Mouse (Mus musculus): ENCODE results near the gene Serpinb1c.
"Not testable (repeated sequence)": the region's sequence is repeated elsewhere in the genome, so short reads cannot be mapped to it uniquely, and the experiment has no call there.

Serpinb1c gene

GRCm38 (mm10) chr13:32865591-32865990, 32.4 kb downstream of the Serpinb1c start:
- no peak for DNase-seq (ENCODE audit: low read depth, low spot score)

DNA sequence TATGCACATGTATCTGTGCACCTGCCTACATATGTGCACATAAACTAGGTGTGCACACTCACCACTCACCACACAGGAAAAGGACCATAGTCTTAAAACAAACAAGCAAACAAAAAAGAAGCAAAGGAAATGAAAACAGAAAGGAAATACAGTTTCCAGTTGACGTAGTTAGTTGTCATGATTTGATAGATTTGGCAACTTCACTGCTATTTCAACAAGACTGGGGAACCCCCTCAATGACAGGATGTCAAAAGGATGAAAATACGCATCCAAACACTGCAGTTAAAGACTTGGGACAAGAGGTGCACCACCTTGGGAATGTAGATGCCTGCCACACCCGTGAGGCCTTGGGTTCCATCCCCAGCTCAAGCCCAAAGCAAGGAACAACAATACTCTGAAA, 33.5 kb downstream of the Serpinb1c start:
- DNase-seq (ENCODE audit: low read depth, low spot score): not testable (repeated sequence)

GRCm38 (mm10) chr13:32863456-32863855, 34.6 kb downstream of the Serpinb1c start:
- no peak for DNase-seq (ENCODE audit: low read depth, low spot score)

GRCm38 (mm10) chr13:32860821-32861220, 37.2 kb downstream of the Serpinb1c start:
- DNase-seq (ENCODE audit: low read depth, low spot score): no peak

DNA sequence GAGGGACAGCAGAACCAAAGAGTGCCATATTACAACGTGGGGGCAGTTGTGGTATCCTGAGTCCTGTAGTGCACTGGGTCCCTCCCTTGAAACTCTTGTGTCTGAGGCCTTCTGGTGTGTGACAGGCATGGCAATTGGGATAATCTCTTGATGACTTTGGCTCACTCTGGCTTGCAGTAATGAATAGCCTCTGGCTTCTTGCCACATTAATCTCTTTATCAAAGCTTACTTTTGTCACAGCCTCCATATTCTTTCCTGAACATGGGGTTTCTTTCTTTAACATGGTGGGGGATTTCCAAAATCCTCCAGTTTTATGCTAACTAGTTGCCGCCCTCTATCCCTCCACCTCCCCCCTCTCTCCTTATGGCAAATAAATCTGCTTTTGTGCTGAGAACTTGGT, 44.9 kb downstream of the Serpinb1c start:
- no peak for DNase-seq (ENCODE audit: low read depth, low spot score)

- DNase-seq (ENCODE audit: low read depth, low spot score): no peak
Observed at GRCm38 (mm10) chr13:32852539-32852938, 45.5 kb downstream of the Serpinb1c start.

- peak; percentile 44 for DNase-seq (ENCODE audit: low read depth, low spot score)
Observed at GRCm38 (mm10) chr13:32851967-32852366, 46.0 kb downstream of the Serpinb1c start.

DNA sequence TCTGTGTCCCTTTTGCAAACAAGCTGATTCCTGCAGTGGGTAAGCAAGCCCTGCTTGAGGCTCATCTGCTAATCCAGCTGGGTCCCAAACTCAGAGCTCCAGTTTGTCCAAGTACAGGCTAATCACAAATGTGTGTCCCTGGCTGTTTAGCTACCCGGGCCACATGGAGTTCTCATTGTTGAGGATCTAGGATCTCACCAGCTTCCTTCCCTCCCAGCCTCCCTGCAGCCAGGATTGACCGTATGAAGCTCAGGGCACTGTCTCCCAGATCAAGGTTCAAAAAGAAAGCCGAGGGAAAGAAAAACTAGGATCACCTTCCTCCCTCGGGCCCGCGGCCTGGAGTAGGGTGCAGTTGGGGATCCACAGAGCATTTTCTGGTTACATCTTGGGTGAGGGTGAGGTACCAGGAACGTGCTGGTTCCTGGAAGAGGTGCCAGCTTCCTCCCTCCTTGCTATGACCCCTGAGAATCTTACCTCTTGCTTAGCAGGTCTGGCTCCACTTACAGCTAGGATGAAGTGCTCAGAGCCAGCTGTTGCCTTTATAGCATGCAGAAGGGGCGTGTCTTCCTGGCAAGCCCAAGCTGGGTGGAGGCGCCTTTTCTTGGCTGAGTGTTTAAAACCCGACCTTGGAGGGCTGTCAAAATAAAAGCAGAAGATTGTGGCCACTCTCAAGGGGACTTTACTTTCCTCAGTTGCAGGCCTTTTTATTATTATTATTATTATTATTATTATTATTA, 47.2 kb downstream of the Serpinb1c start, which contains the start of gene Serpinb1a:
Gene Serpinb1a, minus strand, starts transcription at position 518 of the 737 bp plus-strand sequence.
- no peak for DNase-seq (ENCODE audit: low read depth, low spot score)

GRCm38 (mm10) chr13:32850156-32850555, 47.9 kb downstream of the Serpinb1c start:
- no peak for DNase-seq (ENCODE audit: low read depth, low spot score)

DNA sequence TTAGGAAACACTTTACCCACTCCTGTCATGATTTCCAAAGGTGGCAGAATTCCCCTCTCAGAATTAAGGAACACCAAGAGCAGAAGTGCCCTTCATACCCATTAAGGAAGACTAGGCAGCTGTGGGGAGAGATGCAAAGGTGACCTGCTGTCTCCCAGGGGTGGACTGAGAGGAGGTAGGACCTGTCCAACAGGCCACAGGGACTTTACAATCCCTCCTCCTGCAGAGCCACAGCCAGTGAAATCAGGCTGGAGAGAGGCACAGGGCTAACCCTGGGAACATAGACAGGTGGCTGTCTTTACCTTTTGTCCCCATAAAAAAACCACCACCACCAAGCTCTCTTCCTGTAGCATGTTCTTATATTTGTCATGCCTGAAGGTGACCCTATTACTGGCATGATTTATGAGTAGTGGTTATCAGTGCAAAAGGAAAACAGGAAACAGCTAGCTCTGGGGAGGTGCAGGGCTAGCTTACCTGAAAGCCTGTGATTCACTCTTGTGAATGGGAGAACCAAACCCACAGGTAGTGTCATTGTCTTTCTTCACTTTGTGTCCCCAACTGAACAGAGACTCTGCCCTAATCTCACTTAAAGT, 48.4 kb downstream of the Serpinb1c start:
- DNase-seq (ENCODE audit: low read depth, low spot score): no peak

GRCm38 (mm10) chr13:32849092-32849491, 48.9 kb downstream of the Serpinb1c start:
- DNase-seq (ENCODE audit: low read depth, low spot score): no peak

DNA sequence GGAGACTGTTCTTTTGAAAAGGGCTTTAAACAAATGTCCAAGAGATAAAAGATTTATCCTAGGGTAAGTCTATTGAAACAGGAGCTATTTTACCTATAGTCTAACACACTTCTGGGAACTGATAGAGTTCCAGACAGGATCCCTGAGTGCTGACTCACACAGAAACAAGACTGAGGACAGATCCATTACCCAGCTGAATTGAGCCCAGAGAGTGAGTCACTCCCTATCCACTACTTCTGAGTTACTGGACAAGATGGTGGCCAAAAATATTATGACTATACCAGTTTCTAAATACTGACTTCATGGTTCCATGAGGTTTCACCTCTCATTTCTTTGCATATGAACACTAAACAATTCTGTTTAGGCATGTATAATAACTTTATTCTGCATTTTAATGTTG, 51.8 kb downstream of the Serpinb1c start:
- DNase-seq (ENCODE audit: low read depth, low spot score): no peak

- no peak for DNase-seq (ENCODE audit: low read depth, low spot score)
Observed at GRCm38 (mm10) chr13:32841349-32841748, 56.7 kb downstream of the Serpinb1c start.

DNA sequence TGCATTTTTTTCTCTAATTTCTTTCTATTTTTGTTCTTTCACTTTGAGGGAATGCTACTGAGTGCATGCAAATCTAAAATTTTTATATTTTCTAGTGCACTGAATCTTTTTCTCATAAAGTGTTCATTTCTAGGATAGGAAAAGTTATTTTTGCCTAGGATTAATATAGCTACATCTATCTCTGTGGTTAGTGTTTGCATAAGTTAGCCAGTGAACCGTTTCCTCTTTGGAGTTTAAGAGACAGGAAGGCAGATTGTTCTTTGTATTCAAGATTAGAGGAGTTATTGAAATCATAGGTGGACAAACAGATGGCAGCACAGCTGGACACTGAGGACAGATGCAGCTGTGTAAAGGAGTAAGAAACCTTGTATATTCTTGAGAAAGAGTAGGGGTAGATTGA, 58.7 kb downstream of the Serpinb1c start:
- no peak for DNase-seq (ENCODE audit: low read depth, low spot score)

DNA sequence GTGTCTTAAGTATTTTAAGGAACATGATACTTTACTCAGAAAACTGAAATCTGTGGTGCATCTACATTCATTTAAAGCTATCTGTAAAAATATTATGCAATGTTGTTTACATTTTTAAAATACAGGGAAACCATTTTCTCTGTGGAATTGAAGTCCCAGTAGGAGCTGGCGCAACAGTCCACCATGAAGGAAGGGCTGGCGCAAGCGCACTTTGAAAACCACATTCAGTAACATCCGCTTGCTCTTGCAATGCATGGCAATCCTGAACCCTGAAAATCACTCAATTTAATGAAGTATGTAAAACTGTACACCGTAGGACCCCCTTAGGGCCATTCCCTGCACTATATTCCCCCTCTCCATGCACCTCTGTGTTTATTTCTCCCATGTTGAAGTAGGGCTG, 63.5 kb downstream of the Serpinb1c start:
- DNase-seq (ENCODE audit: low read depth, low spot score): no peak

- DNase-seq (ENCODE audit: low read depth, low spot score): no peak
Observed at GRCm38 (mm10) chr13:32833237-32833636, 64.8 kb downstream of the Serpinb1c start.

GRCm38 (mm10) chr13:32832776-32833175, 65.2 kb downstream of the Serpinb1c start:
- no peak for DNase-seq (ENCODE audit: low read depth, low spot score)

- DNase-seq (ENCODE audit: low read depth, low spot score): no peak
Observed at GRCm38 (mm10) chr13:32831505-32832273, 66.3 kb downstream of the Serpinb1c start.

Measured in embryo, embryonic 11.5 days (tissue).